Mouse (Mus musculus): ENCODE measurements around the gene Med27.

DNA sequence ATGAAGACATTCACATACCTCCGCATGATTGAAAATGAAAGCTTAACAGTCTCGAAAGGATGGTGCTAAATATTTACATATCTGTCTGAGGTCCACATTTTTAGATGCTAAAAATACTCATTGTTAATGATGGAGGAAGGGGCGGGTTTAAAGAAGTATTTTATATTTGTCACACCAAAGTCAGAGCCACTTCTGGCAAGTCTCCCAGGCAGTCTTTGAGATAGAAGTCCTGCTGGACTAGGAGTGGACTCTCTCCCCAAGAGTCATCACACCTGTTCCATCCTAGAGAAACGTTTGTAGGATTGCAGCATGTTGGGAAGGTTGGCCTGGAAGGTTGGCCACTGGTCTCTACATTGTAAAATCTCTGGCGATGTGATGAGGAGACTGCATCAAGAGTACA, 90.5 kb downstream of the Med27 start:
- TF ChIP-seq MYOD1 (IDR thresholded peaks at IDR 0.05; ENCODE audit: control insufficient read depth in 1 of 3, insufficient read length in 2 of 3, low read depth in 2 of 3) (no peak), MAX (IDR thresholded peaks at IDR 0.05; ENCODE audit: low read depth) (no peak), E2F4 (IDR thresholded peaks at IDR 0.05; ENCODE audit: insufficient read depth) (no peak), USF1 (IDR thresholded peaks at IDR 0.05; ENCODE audit: low read depth) (no peak), POLR2A (IDR thresholded peaks at IDR 0.05; ENCODE audit: insufficient read length, low read depth) (no peak), POLR2AphosphoS2 (IDR thresholded peaks at IDR 0.05; ENCODE audit: insufficient read length, low read depth) (no peak), MYOG (IDR thresholded peaks at IDR 0.05; ENCODE audit: control insufficient read depth in 1 of 3, insufficient read depth in 1 of 3, insufficient read length in 2 of 3, low read depth in 2 of 3) (no peak), TCF12 (IDR thresholded peaks at IDR 0.05; ENCODE audit: insufficient read depth, poor library complexity, severe bottlenecking) (no peak), CEBPB (IDR thresholded peaks at IDR 0.05; ENCODE audit: insufficient read depth, poor library complexity, severe bottlenecking) (no peak), TCF3 (IDR thresholded peaks at IDR 0.05; ENCODE audit: insufficient read length, low read depth) (no peak), REST (IDR thresholded peaks at IDR 0.05; ENCODE audit: insufficient read depth, insufficient read length) (no peak)

Measured in myocyte (in vitro differentiated cells).